Mouse (Mus musculus) splenic B cell, adult 2 months (primary cell): ENCODE data around the gene Lmf2.

Experiments
- DNase-seq: peaks from one replicate; pipeline ENCODE4 v3.0.0-alpha.2; 2011; ENCODE audit warnings: low read depth, low spot score
- H3K27me3 ChIP-seq: 2 replicates; pipeline ENCODE4 v1.6.1; 2012; ENCODE audit warnings: mild to moderate bottlenecking, low read length, moderate library complexity, mixed read lengths; ENCODE audit not compliant: control insufficient read depth, poor library complexity, insufficient read depth, severe bottlenecking
- H3K36me3 ChIP-seq: 2 replicates; pipeline ENCODE4 v1.6.1; 2012; ENCODE audit warnings: mild to moderate bottlenecking, low read length, moderate library complexity, mixed read lengths; ENCODE audit not compliant: control insufficient read depth, poor library complexity, insufficient read depth, severe bottlenecking

Gene Lmf2

GRCm38 (mm10) chr15:89376040-89376439 is 20.6 kb upstream of the Lmf2 start:
- DNase-seq = no peak
- H3K36me3 ChIP-seq = no peaks in the 10 kb centered on the region
- no peaks in the 10 kb centered on the region for H3K27me3 ChIP-seq

- DNase-seq = no peak
- H3K27me3 ChIP-seq = no peaks in the 10 kb centered on the region
Observed at GRCm38 (mm10) chr15:89374801-89375534, 19.5 kb upstream of the Lmf2 start.

GRCm38 (mm10) chr15:89374340-89374739 is 18.9 kb upstream of the Lmf2 start:
- Histone ChIP-seq H3K27me3 (no peaks in the 10 kb centered on the region), H3K36me3 (peaks cover 5% of the 10 kb centered on the region)
- DNase-seq = no peak

More at GRCm38 (mm10) chr15:89374801-89375534, 19.5 kb upstream of the Lmf2 start:
- H3K36me3 ChIP-seq = peaks cover 2% of the 10 kb centered on the region; the same call in 1 of the 2 replicates

DNA sequence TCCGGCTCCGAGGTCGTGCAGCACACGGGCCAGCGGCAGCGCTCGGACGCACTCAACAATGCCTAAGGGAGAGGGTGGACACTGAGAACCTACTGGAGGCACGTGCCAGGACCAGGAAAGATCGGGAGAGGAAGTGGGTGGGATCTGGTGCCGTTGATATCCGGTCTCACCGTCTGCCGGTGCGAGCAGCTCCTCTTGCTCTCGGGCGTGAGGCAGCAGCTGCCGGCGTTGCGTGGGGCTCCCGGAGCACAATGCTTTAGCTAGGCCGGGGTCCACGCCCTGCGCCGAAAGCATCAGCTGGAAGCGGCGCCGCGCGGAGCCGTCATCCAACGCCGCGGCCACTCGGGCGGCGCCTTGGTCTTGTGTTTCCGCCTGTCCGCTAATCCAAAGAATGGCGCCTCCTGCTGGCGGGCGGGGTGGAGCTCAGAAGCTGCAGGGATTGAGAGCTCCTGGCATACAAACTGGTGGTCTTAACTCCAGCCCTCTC is 18.3 kb upstream of the Lmf2 start, which contains the start of gene Sco2:
Sco2 (minus strand) TSS at position 85 of the 487 bp plus-strand sequence.
- peaks cover 8% of the 10 kb centered on the region for H3K36me3 ChIP-seq
- DNase-seq = peak; percentile 92
- H3K27me3 ChIP-seq = no peaks in the 10 kb centered on the region

DNA sequence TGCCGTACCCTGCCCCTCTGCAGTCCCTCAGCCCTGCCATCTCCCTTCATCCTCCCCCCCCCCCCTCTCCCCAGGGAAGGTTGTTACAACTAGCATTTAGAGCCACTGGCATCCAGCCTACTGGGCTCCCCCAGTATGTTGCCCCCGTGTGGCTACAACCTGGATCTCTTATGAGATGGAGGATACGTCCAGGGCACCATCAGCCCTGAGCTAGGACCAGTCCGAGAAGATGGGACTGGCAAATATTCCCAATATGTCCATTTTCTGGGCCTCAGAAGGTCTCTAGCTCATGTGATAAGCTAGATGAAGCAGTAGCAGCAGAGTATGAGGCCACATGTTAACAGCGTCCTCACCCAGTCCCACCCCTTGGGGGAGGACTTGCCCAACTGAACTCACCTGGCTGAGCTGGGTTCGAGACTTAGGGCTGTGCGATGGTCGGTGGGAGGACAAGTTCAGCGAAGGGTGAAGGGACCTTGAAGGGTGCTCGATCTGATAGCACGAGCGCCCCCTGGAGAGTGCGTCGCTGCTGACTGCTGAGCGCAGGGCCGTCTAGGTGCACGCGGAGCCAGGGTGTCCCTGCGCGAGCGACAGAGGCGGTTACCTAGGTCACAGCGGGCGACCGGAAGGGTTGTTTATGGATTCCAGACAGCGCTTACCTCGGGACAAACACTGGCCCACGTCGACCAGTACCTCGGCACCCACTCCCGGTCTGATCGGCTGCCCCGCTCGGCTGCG is 17.7 kb upstream of the Lmf2 start:
- Histone ChIP-seq H3K27me3 (no peaks in the 10 kb centered on the region), H3K36me3 (peaks cover 8% of the 10 kb centered on the region)
- DNase-seq = peak; percentile 94

GRCm38 (mm10) chr15:89372536-89372935 is 17.1 kb upstream of the Lmf2 start:
- no peaks in the 10 kb centered on the region for H3K27me3 ChIP-seq
- no peak for DNase-seq
- H3K36me3 ChIP-seq = peaks cover 8% of the 10 kb centered on the region

DNA sequence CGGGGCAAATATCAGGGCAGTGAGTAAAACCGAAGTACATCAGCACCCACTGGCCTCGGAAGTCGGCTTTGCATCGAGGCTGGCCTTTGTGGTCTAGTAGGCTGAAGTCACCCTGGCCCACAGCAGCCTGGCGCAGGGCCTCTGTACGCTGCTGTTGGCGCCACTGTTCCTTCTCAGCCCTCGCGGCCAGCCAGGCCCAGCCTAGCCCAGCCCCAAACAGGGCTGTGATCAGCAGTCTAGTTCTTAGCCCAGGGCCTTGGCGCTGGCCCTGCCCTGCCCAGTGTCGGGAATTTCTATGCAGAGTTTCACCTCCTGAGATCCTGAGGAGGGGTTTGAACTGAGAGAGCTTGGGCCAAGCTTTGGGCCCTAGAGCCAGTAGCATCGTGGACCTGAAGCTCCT is 16.6 kb upstream of the Lmf2 start:
- Histone ChIP-seq H3K36me3 (peaks cover 8% of the 10 kb centered on the region), H3K27me3 (no peaks in the 10 kb centered on the region)
- no peak for DNase-seq

DNA sequence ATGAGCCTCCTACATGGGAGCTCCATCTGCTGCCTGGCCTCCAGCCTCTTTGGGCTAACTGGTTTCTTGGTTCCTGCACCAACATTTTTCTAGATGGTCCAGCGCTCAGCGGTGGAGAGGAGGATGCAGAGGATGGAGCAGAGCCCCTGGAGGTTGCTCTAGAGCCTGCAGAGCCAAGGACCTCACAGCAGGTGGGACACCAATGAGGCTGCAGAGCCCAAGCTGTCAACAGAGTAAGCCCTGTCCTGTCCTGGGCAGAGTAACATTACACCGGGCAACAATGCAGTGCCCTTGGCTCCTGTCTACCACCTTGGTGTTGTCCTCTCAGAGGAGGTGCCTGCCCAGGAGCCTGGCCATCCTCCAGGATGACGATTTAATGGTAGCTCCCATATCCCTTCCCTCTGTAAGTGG is 9.7 kb upstream of the Lmf2 start:
- DNase-seq = no peak
- Histone ChIP-seq H3K27me3 (no peaks in the 10 kb centered on the region), H3K36me3 (peaks cover 20% of the 10 kb centered on the region)

GRCm38 (mm10) chr15:89363051-89363450 is 7.6 kb upstream of the Lmf2 start:
- no peaks in the 10 kb centered on the region for H3K27me3 ChIP-seq
- peaks cover 11% of the 10 kb centered on the region for H3K36me3 ChIP-seq
- no peak for DNase-seq

DNA sequence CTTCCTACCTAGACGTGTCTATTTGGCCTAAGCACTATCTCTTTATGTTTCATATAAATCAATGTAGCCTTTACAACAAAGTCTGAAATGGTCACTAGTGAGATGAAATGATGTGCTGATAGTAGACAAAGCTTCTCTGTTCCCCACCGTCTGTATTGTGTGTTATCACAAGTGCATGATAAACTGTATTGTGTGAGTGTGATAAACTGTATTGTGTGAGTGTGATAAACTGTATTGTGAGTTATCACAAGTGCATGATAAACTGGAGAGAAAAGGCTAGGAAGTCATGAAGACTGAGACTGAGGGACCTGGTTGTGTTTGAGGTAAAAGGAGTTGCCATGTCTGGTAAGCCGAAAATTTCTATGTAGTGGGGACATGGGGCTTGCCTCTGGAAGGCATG is 3.3 kb upstream of the Lmf2 start:
- DNase-seq = no peak
- Histone ChIP-seq H3K36me3 (peaks cover 3% of the 10 kb centered on the region), H3K27me3 (no peaks in the 10 kb centered on the region)

- DNase-seq = peak; percentile 46
- Histone ChIP-seq H3K27me3 (no peaks in the 10 kb centered on the region), H3K36me3 (peaks cover 5% of the 10 kb centered on the region)
Observed at GRCm38 (mm10) chr15:89356372-89356771, 913 bp upstream of the Lmf2 start.

- Histone ChIP-seq H3K27me3 (no peaks in the 10 kb centered on the region), H3K36me3 (peaks cover 5% of the 10 kb centered on the region)
- no peak for DNase-seq
Observed at GRCm38 (mm10) chr15:89354455-89354854, 1.0 kb downstream of the Lmf2 start.

DNA sequence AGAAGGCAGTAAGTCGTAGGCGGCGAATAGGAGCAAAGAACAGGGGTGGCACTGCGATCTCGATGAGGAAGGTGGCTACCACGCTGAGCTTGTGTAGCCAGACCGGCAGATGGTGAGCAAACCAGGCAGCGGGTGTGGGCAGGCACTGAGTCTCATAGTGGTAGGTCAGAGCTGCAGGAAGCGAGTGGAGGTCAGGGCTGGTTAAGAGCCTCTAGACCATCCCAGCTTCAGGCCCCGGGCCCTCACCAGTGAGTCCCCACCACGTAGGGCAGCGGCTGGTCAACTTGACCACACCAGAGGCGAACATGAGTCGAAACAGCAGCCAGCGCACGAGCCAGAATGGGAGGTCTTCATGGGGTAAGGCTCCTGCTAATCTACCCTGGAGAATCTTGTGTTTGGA is 1.6 kb downstream of the Lmf2 start:
- peaks cover 5% of the 10 kb centered on the region for H3K36me3 ChIP-seq
- H3K27me3 ChIP-seq = no peaks in the 10 kb centered on the region
- no peak for DNase-seq

DNA sequence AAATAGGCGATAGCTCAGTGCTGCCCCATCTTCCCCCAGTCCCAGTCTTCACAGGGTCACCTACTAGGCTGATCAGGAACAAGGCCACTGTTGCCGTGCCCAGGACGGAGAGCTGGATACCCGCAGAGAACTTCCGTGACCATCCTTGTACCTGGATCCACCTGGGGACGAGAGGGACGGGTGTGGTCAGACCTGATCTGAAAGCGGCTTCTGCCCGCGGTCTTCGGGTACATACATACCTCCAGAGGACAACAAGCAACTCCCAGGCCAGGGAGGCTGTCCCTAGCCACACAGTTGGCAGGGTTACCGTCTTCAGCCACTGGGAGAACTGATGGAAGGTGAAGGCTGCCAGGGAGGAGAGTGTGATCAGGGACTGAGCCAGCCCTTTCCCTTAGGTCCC is 2.7 kb downstream of the Lmf2 start:
- no peak for DNase-seq
- H3K27me3 ChIP-seq = no peaks in the 10 kb centered on the region
- peaks cover 5% of the 10 kb centered on the region for H3K36me3 ChIP-seq

GRCm38 (mm10) chr15:89352054-89352453 is 3.4 kb downstream of the Lmf2 start:
- H3K27me3 ChIP-seq = no peaks in the 10 kb centered on the region

More at GRCm38 (mm10) chr15:89352054-89352453, 3.4 kb downstream of the Lmf2 start:
- peaks cover 5% of the 10 kb centered on the region for H3K36me3 ChIP-seq
- DNase-seq = no peak
